Mouse (Mus musculus) adrenal gland, postnatal 25 days (tissue): ENCODE measurements around the gene Btbd19. TPM values are rescaled to one million over a fixed set of nuclear protein-coding genes. Genes with fewer than 3 reads are reported as not detected.
A peak's percentile ranks its signal among the peaks of the same experiment; 100 is the strongest.

Experiments used
- DNase-seq: peaks from one replicate; pipeline ENCODE4 v3.0.0; 2021; ENCODE audit warnings: mixed read lengths
- total RNA-seq: library from RNA; stranded (reverse); gene quantifications from 2 replicates; pipeline ENCODE4 v1.2.3, GENCODE M21; 2021

Btbd19 gene
- total RNA-seq, 1 experiment from 2014 or later = 9.4 TPM

GRCm38 (mm10) chr4:117110985-117111384, 14.5 kb downstream of the Btbd19 start:
- DNase-seq = no peak

GRCm38 (mm10) chr4:117110249-117110648, 15.3 kb downstream of the Btbd19 start:
- no peak for DNase-seq

GRCm38 (mm10) chr4:117109330-117109729, 16.2 kb downstream of the Btbd19 start:
- DNase-seq = no peak

- no peak for DNase-seq
These were observed 17.0 kb downstream of the Btbd19 start for GRCm38 (mm10) chr4:117108524-117108849.

GRCm38 (mm10) chr4:117107813-117108523, 17.6 kb downstream of the Btbd19 start:
- DNase-seq = no peak

- no peak for DNase-seq
These were observed 20.4 kb downstream of the Btbd19 start for GRCm38 (mm10) chr4:117105127-117105526.

- DNase-seq = no peak
These were observed 20.9 kb downstream of the Btbd19 start for GRCm38 (mm10) chr4:117104672-117105071.

GRCm38 (mm10) chr4:117101218-117101617, 24.3 kb downstream of the Btbd19 start:
- DNase-seq = no peak

GRCm38 (mm10) chr4:117100036-117100435, 25.5 kb downstream of the Btbd19 start:
- no peak for DNase-seq

- DNase-seq = no peak
These were observed 26.8 kb downstream of the Btbd19 start for GRCm38 (mm10) chr4:117098764-117099036.

- DNase-seq = no peak
These were observed 27.4 kb downstream of the Btbd19 start for GRCm38 (mm10) chr4:117097969-117098763.

GRCm38 (mm10) chr4:117096666-117097065, 28.9 kb downstream of the Btbd19 start:
- DNase-seq = no peak

GRCm38 (mm10) chr4:117095551-117096452, 29.7 kb downstream of the Btbd19 start, which contains the start of gene Ptch2:
Ptch2 (plus strand) TSS chr4:117096075.
- peak; percentile 63 for DNase-seq

GRCm38 (mm10) chr4:117094626-117095361, 30.7 kb downstream of the Btbd19 start:
- DNase-seq = no peak

- no peak for DNase-seq
These were observed 34.9 kb downstream of the Btbd19 start for GRCm38 (mm10) chr4:117090586-117090985.

GRCm38 (mm10) chr4:117087948-117088640, 37.4 kb downstream of the Btbd19 start:
- DNase-seq = peak; percentile 22

GRCm38 (mm10) chr4:117071183-117071582, 54.3 kb downstream of the Btbd19 start:
- DNase-seq = no peak

- DNase-seq = no peak
These were observed 54.9 kb downstream of the Btbd19 start for GRCm38 (mm10) chr4:117070624-117071023.

- no peak for DNase-seq
These were observed 55.9 kb downstream of the Btbd19 start for GRCm38 (mm10) chr4:117069647-117070046.
